Mouse (Mus musculus): ENCODE data around the gene Cutal.

DNA sequence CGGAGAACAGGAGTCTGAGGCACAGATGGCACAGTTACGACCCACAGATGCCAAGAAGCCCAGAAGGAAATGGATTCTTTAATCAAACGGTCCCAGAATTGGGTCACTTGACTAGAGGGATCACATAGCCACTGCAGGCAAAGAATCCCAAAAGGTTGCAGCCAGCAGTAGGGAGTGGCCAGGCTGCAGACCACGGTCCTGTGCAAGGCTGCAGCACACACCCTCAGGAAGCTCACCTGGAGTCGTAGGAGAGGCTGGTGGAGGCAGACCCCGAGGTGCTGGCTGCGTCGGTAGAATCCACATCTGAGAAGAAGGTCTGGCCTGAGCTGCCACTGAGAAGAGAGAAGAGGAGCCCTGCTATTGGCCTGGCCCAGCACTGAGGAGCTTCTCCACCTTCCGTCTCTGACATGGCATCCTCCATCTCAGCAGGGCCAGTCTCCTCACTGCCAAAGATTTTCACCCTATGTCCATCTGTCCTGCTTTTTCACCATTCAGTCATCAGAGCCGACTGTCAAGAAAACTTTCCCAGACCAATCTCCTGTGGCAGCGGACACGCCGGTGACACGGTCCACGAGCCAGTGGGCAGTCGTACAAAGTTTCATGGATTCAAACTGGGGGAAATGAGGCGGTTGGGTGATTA, 22.7 kb downstream of the Cutal start:
- TF ChIP-seq CTCF (IDR thresholded peaks at IDR 0.05; ENCODE audit: control insufficient read depth, insufficient read depth, insufficient read length) = no peak
- TF ChIP-seq USF1 (IDR thresholded peaks at IDR 0.05; ENCODE audit: low read depth) = no peak
- TF ChIP-seq MAX (IDR thresholded peaks at IDR 0.05) = no peak
- TF ChIP-seq CEBPB (IDR thresholded peaks at IDR 0.05; ENCODE audit: low read depth) = no peak
- TF ChIP-seq MYOG (IDR thresholded peaks at IDR 0.05; ENCODE audit: control insufficient read depth, extremely low read depth, insufficient read length) = no peak
- TF ChIP-seq MYOD1 (IDR thresholded peaks at IDR 0.05; ENCODE audit: control insufficient read depth, insufficient read length, low read depth) = no peak

All from C2C12 (cell line).